Mouse (Mus musculus) small intestine, adult 2 months (tissue): ENCODE measurements around the gene Cenpx.

ENCODE experiments used
- CTCF ChIP-seq: fragments of 200-500 bp; IDR thresholded peaks from 2 replicates; pipeline ENCODE4 v1.5.1; 2012; ENCODE audit warnings: low read depth, mild to moderate bottlenecking, control low read depth, inconsistent platforms, low read length, moderate library complexity, mixed read lengths; ENCODE audit not compliant: insufficient replicate concordance, insufficient read length; ENCODE audit errors: extremely low read depth
- POLR2A ChIP-seq: fragments of 200-500 bp; IDR thresholded peaks from 2 replicates; pipeline ENCODE4 v1.6.1; 2012; ENCODE audit warnings: low read depth, mild to moderate bottlenecking, control low read depth, inconsistent platforms, low read length, moderate library complexity

DNA sequence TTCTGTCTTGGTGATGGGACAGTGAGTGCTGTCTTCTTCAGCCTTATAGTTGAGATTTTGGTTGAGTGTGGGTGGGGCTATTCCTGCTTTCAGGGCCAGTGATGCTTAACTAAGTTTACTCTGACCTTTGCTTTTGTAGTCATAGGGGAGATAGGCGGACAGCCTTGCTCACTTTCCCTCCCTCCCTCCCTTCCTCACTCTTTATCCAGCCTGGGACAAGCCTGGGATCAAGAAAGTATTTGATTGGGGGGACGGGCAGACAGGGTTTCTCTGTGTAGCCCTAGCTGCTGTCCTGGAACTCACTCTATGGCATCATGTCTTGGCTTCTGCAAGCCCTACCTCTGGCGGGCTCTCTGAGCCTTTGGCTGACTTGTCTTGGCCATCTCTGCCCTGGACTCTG, 20.1 kb downstream of the Cenpx start:
- TF ChIP-seq POLR2A (no peak), CTCF (no peak)
